In genomic region chr2:163195106-163195833, GRCm38 (mm10) we compare ENCODE assay signal across 14 mouse cellular contexts. TPM values are rescaled to one million over a fixed set of nuclear protein-coding genes. Genes with fewer than 3 reads are reported as not detected.
A peak's percentile ranks its signal among the peaks of the same experiment; 100 is the strongest.
DNase-seq lines count a peak whose midpoint lies in the region; ATAC-seq lines count a peak whose summit lies in the region.
"Had no signal": no experiment of that assay in that cellular context is flagged by ENCODE, and none has a peak within 500 bp of the region (broad histone marks: within the 10 kb centered on the region; RNA-seq: fewer than 3 reads in every experiment).

No protein-coding gene starts in this region.

- WGBS in forebrain, embryonic 12.5 days: 3% methylated on average over 6 of the region's 6 CpGs
- 17% methylated on average over 6 of the region's 6 CpGs for WGBS in forebrain, embryonic 15.5 days
- 14% methylated on average over 6 of the region's 6 CpGs for WGBS in neural tube, embryonic 12.5 days
- 23% methylated on average over 6 of the region's 6 CpGs for WGBS in neural tube, embryonic 15.5 days
- WGBS in limb, embryonic 10.5 days: 58% methylated on average over 6 of the region's 6 CpGs

- peak overlapping the region; percentile 76 for H3K27ac ChIP-seq in forebrain, embryonic 12.5 days
- no peak overlapping the region for H3K27ac ChIP-seq in forebrain, embryonic 15.5 days (replicated peaks)
- peak overlapping the region; percentile 17; the same call in 1 of the 2 replicates for H3K27ac ChIP-seq in neural tube, embryonic 12.5 days
- no peak overlapping the region; the same call in 1 of the 2 replicates for H3K27ac ChIP-seq in neural tube, embryonic 15.5 days (replicated peaks)
- H3K27ac ChIP-seq in limb, embryonic 10.5 days: peak overlapping the region; percentile 69; the same call in 1 of the 2 replicates
- H3K27ac ChIP-seq: liver, embryonic 14.5 days had no signal

- H3K4me1 ChIP-seq in forebrain, embryonic 12.5 days: peaks cover 50% of the 10 kb centered on the region
- H3K4me1 ChIP-seq in forebrain, embryonic 15.5 days: peaks cover 31% of the 10 kb centered on the region
- peaks cover 36% of the 10 kb centered on the region for H3K4me1 ChIP-seq in neural tube, embryonic 12.5 days
- H3K4me1 ChIP-seq in neural tube, embryonic 15.5 days: peaks cover 13% of the 10 kb centered on the region; the same call in 1 of the 2 replicates
- peaks cover 33% of the 10 kb centered on the region for H3K4me1 ChIP-seq in limb, embryonic 10.5 days

- no peaks in the 10 kb centered on the region for H3K36me3 ChIP-seq in forebrain, embryonic 12.5 days (replicated peaks)
- H3K36me3 ChIP-seq in forebrain, embryonic 15.5 days: no peaks in the 10 kb centered on the region
- no peaks in the 10 kb centered on the region for H3K36me3 ChIP-seq in neural tube, embryonic 12.5 days
- no peaks in the 10 kb centered on the region for H3K36me3 ChIP-seq in neural tube, embryonic 15.5 days
- H3K36me3 ChIP-seq in limb, embryonic 10.5 days: no peaks in the 10 kb centered on the region
- H3K36me3 ChIP-seq: heart, embryonic 12.5 days had no signal

- H3K4me2 ChIP-seq in forebrain, embryonic 12.5 days: peak overlapping the region; percentile 19; the same call in 1 of the 2 replicates
- no peak overlapping the region for H3K4me2 ChIP-seq in forebrain, embryonic 15.5 days (replicated peaks)
- peak overlapping the region; percentile 30 for H3K4me2 ChIP-seq in neural tube, embryonic 12.5 days (replicated peaks)
- H3K4me2 ChIP-seq in neural tube, embryonic 15.5 days: no peak overlapping the region
- H3K4me2 ChIP-seq: heart, embryonic 12.5 days had no signal

- H3K9ac ChIP-seq in forebrain, embryonic 12.5 days: no peak overlapping the region
- H3K9ac ChIP-seq in forebrain, embryonic 15.5 days (replicated peaks): no peak overlapping the region
- no peak overlapping the region for H3K9ac ChIP-seq in neural tube, embryonic 12.5 days
- H3K9ac ChIP-seq in neural tube, embryonic 15.5 days (replicated peaks): no peak overlapping the region
- H3K9ac ChIP-seq: heart, embryonic 12.5 days; liver, embryonic 14.5 days had no signal

- DNase-seq in limb, embryonic 10.5 days (ENCODE audit: low spot score): no peak
- DNase-seq in yolk sac, embryonic 10.5 days (ENCODE audit: low spot score): peak; percentile 35
- DNase-seq in spleen, postnatal 36 days (ENCODE audit: low spot score in 2 of 2): no peak
- no peak for DNase-seq in left cerebral cortex, postnatal 36 days (ENCODE audit: low spot score in 2 of 2)
- DNase-seq: kidney, adult 8-10 months; right cerebral cortex, postnatal 25 days had no signal

- no peak overlapping the region for H3K4me3 ChIP-seq in forebrain, embryonic 12.5 days (replicated peaks)
- no peak overlapping the region for H3K4me3 ChIP-seq in forebrain, embryonic 15.5 days
- H3K4me3 ChIP-seq in neural tube, embryonic 12.5 days: no peak overlapping the region
- H3K4me3 ChIP-seq in neural tube, embryonic 15.5 days (replicated peaks): no peak overlapping the region
- no peak overlapping the region for H3K4me3 ChIP-seq in limb, embryonic 10.5 days
- H3K4me3 ChIP-seq: heart, embryonic 12.5 days had no signal

- H3K9me3 ChIP-seq in forebrain, embryonic 12.5 days: no peaks in the 10 kb centered on the region
- H3K9me3 ChIP-seq in forebrain, embryonic 15.5 days: no peaks in the 10 kb centered on the region
- no peaks in the 10 kb centered on the region for H3K9me3 ChIP-seq in neural tube, embryonic 12.5 days
- H3K9me3 ChIP-seq in neural tube, embryonic 15.5 days (replicated peaks): no peaks in the 10 kb centered on the region
- H3K9me3 ChIP-seq in limb, embryonic 10.5 days (replicated peaks): no peaks in the 10 kb centered on the region
- H3K9me3 ChIP-seq: heart, embryonic 12.5 days had no signal

- intact Hi-C loops in left cerebral cortex, postnatal 36 days (cut with DNase I): loop anchor here (5.0 kb wide), 1 partner anchor 38 kb away; no protein-coding TSS in a partner anchor

- no peaks in the 10 kb centered on the region for H3K27me3 ChIP-seq in forebrain, embryonic 12.5 days
- H3K27me3 ChIP-seq in forebrain, embryonic 15.5 days: no peaks in the 10 kb centered on the region
- H3K27me3 ChIP-seq in neural tube, embryonic 12.5 days (replicated peaks): 0 out of 2 replicates have a peak, but pooled peaks cover 4% of the 10 kb centered on the region
- peaks cover 31% of the 10 kb centered on the region for H3K27me3 ChIP-seq in neural tube, embryonic 15.5 days (replicated peaks)
- peaks cover 22% of the 10 kb centered on the region for H3K27me3 ChIP-seq in limb, embryonic 10.5 days (ENCODE audit: low read depth, poor library complexity, severe bottlenecking)
- H3K27me3 ChIP-seq: heart, embryonic 12.5 days had no signal

- ATAC-seq in forebrain, embryonic 12.5 days (ENCODE audit: low FRiP score): no peak
- no peak for ATAC-seq in forebrain, embryonic 15.5 days (replicated peaks)
- peak; percentile 49 for ATAC-seq in neural tube, embryonic 12.5 days (ENCODE audit: low FRiP score, low read depth)
- ATAC-seq in neural tube, embryonic 15.5 days (ENCODE audit: low FRiP score): no peak
- ATAC-seq: activated CD4-positive, CD25-positive, alpha-beta regulatory T cell, adult 4 months had no signal

RNA-seq across cellular contexts. Expression of gene Tox2, which starts 7.7 kb away (rescaled TPM):
- 27.2 and 31.6 TPM in 2 replicates for polyA plus RNA-seq in forebrain, embryonic 12.5 days (2016; fragmentation: Nextera tagmentation; extraction: Ambion mirVana)
- polyA plus RNA-seq in forebrain, embryonic 15.5 days (2015; fragmentation: Nextera tagmentation; extraction: Ambion mirVana): 18.1 and 19.7 TPM in 2 replicates
- polyA plus RNA-seq in neural tube, embryonic 12.5 days (2016; fragmentation: Nextera tagmentation; extraction: Ambion mirVana): 13.8 and 18.8 TPM in 2 replicates
- 20.8 and 23.4 TPM in 2 replicates for polyA plus RNA-seq in neural tube, embryonic 15.5 days (2015; fragmentation: Nextera tagmentation; extraction: Ambion mirVana)
- polyA plus RNA-seq in limb, embryonic 10.5 days (2016; fragmentation: Nextera tagmentation; extraction: Ambion mirVana): 0.48 and 1.8 TPM in 2 replicates
- total RNA-seq in left cerebral cortex, postnatal 36 days (2021): 10 to 100 TPM; 28.2 to 31.0 TPM
- total RNA-seq: hematopoietic stem cell, adult 5-6 weeks had no signal

Comparison
In these comparisons a context has a peak if more than half of its experiments do, and no peak if none do; other contexts are left out.
1. H3K27ac ChIP-seq: peak in forebrain, embryonic 12.5 days (single experiment), neural tube, embryonic 12.5 days (single experiment) and limb, embryonic 10.5 days (single experiment); none in forebrain, embryonic 15.5 days (single experiment) and neural tube, embryonic 15.5 days (single experiment).
2. H3K4me2 ChIP-seq: peak in forebrain, embryonic 12.5 days (single experiment) and neural tube, embryonic 12.5 days (single experiment); none in forebrain, embryonic 15.5 days (single experiment) and neural tube, embryonic 15.5 days (single experiment).